Mouse (Mus musculus) small intestine, adult 2 months (tissue): ENCODE measurements at regions not wholly inside any gene's neighbourhood (a gene's known extent, or its start where the extent isn't known, plus 50 kb on each side); places are given as distances from the start of the nearest gene placed in this dataset.

Source experiments
- CTCF ChIP-seq: fragments of 200-500 bp; IDR thresholded peaks from 2 replicates; pipeline ENCODE4 v1.5.1; 2012; ENCODE audit warnings: low read depth, mild to moderate bottlenecking, control low read depth, inconsistent platforms, low read length, moderate library complexity, mixed read lengths; ENCODE audit not compliant: insufficient replicate concordance, insufficient read length; ENCODE audit errors: extremely low read depth
- POLR2A ChIP-seq: fragments of 200-500 bp; IDR thresholded peaks from 2 replicates; pipeline ENCODE4 v1.6.1; 2012; ENCODE audit warnings: low read depth, mild to moderate bottlenecking, control low read depth, inconsistent platforms, low read length, moderate library complexity

DNA sequence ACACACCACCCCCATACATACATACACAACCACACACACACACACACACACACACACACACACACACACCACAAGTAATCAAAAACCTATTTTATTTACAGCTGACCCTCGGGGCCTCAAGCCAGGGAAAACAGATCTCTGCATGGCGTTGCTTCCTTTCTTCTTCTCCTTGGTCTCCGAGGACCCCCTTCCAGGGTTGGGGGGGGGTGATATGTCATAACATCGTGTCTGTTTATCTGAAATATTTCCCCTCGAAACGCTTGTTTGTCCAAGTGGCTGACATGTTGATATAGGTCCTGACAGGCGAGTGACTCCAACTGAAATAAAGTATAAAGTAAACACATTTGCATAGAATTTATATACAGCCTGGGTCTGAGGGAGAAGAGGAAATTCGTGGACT, 100.4 kb upstream of the Tbx3 start:
- no peak for TF ChIP-seq CTCF
- TF ChIP-seq POLR2A: no peak
